Mouse (Mus musculus): ENCODE results near the gene Cenpn. TPM values are rescaled to one million over a fixed set of nuclear protein-coding genes. Genes with fewer than 3 reads are reported as not detected.

Cenpn gene
- polyA plus RNA-seq, 1 experiment from 2014 or later: 18.7 TPM

- WGBS: 88% methylated on average over 4 of the region's 4 CpGs
Measured at GRCm38 (mm10) chr8:116905252-116905651, 16.3 kb upstream of the Cenpn start.

GRCm38 (mm10) chr8:116905836-116906235, 15.7 kb upstream of the Cenpn start:
- H3K27ac ChIP-seq: no peak overlapping the region
- WGBS: 92% methylated on average over 4 of the region's 4 CpGs
- no peak overlapping the region for H3K4me2 ChIP-seq (ENCODE audit: low read length)
- 0 out of 2 replicates have a peak, but pooled peaks cover 4% of the 10 kb centered on the region for H3K36me3 ChIP-seq (ENCODE audit: insufficient read depth, low read length)
- ATAC-seq (replicated peaks; ENCODE audit: low FRiP score, low read depth): no peak
- H3K9ac ChIP-seq (ENCODE audit: low read depth, low read length): no peak overlapping the region
- H3K4me1 ChIP-seq (replicated peaks; ENCODE audit: insufficient read depth, low read length): no peaks in the 10 kb centered on the region
- DNase-seq (ENCODE audit: low spot score): no peak
- H3K9me3 ChIP-seq (replicated peaks; ENCODE audit: low read length): no peaks in the 10 kb centered on the region; the same call in 1 of the 2 replicates
- H3K27me3 ChIP-seq (ENCODE audit: insufficient read depth, low read length): no peaks in the 10 kb centered on the region
- TF ChIP-seq CTCF (IDR thresholded peaks at IDR 0.05; ENCODE audit: low read depth): no peak
- no peak overlapping the region for H3K4me3 ChIP-seq (replicated peaks; ENCODE audit: low read depth, low read length)

More at GRCm38 (mm10) chr8:116905252-116905651, 16.3 kb upstream of the Cenpn start:
- Histone ChIP-seq H3K4me1 (replicated peaks; ENCODE audit: insufficient read depth, low read length) (no peaks in the 10 kb centered on the region), H3K9me3 (replicated peaks; ENCODE audit: low read length) (no peaks in the 10 kb centered on the region; the same call in 1 of the 2 replicates), H3K9ac (ENCODE audit: low read depth, low read length) (no peak overlapping the region), H3K36me3 (ENCODE audit: insufficient read depth, low read length) (0 out of 2 replicates have a peak, but pooled peaks cover 4% of the 10 kb centered on the region), H3K27ac (no peak overlapping the region), H3K4me2 (ENCODE audit: low read length) (no peak overlapping the region), H3K27me3 (ENCODE audit: insufficient read depth, low read length) (no peaks in the 10 kb centered on the region), H3K4me3 (replicated peaks; ENCODE audit: low read depth, low read length) (no peak overlapping the region)
- DNase-seq (ENCODE audit: low spot score) (no peak), ATAC-seq (replicated peaks; ENCODE audit: low FRiP score, low read depth) (no peak)
- TF ChIP-seq CTCF (IDR thresholded peaks at IDR 0.05; ENCODE audit: low read depth): no peak

- Histone ChIP-seq H3K27ac (peak overlapping the region; percentile 75), H3K9me3 (replicated peaks; ENCODE audit: low read length) (no peaks in the 10 kb centered on the region), H3K4me3 (replicated peaks; ENCODE audit: low read depth, low read length) (peak overlapping the region; percentile 60), H3K9ac (ENCODE audit: low read depth, low read length) (peak overlapping the region; percentile 64), H3K4me2 (ENCODE audit: low read length) (peak overlapping the region; percentile 74), H3K27me3 (ENCODE audit: insufficient read depth, low read length) (no peaks in the 10 kb centered on the region), H3K36me3 (ENCODE audit: insufficient read depth, low read length) (0 out of 2 replicates have a peak, but pooled peaks cover 5% of the 10 kb centered on the region), H3K4me1 (replicated peaks; ENCODE audit: insufficient read depth, low read length) (0 out of 2 replicates have a peak, but pooled peaks cover 4% of the 10 kb centered on the region)
- DNase-seq (ENCODE audit: low spot score): no peak
- peak; percentile 52; the same call in 1 of the 2 replicates for ATAC-seq (replicated peaks; ENCODE audit: low FRiP score, low read depth)
- no peak for TF ChIP-seq CTCF (IDR thresholded peaks at IDR 0.05; ENCODE audit: low read depth)
- WGBS: under 1% methylated on average over 22 of the region's 22 CpGs
Measured at GRCm38 (mm10) chr8:116921005-116921336, 559 bp upstream of the Cenpn start.

GRCm38 (mm10) chr8:116922060-116922757, 679 bp downstream of the Cenpn start:
- TF ChIP-seq CTCF (IDR thresholded peaks at IDR 0.05; ENCODE audit: low read depth): no peak
- H3K9me3 ChIP-seq (replicated peaks; ENCODE audit: low read length): no peaks in the 10 kb centered on the region
- DNase-seq (ENCODE audit: low spot score): no peak
- no peak for ATAC-seq (replicated peaks; ENCODE audit: low FRiP score, low read depth)
- 0 out of 2 replicates have a peak, but pooled peaks cover 3% of the 10 kb centered on the region for H3K36me3 ChIP-seq (ENCODE audit: insufficient read depth, low read length)
- peak overlapping the region; percentile 60 for H3K4me3 ChIP-seq (replicated peaks; ENCODE audit: low read depth, low read length)
- WGBS: 22% methylated on average over 17 of the region's 17 CpGs
- 0 out of 2 replicates have a peak, but pooled peaks cover 4% of the 10 kb centered on the region for H3K4me1 ChIP-seq (replicated peaks; ENCODE audit: insufficient read depth, low read length)
- peak overlapping the region; percentile 64 for H3K9ac ChIP-seq (ENCODE audit: low read depth, low read length)
- H3K4me2 ChIP-seq (ENCODE audit: low read length): peak overlapping the region; percentile 74
- peak overlapping the region; percentile 56; the same call in 1 of the 2 replicates for H3K27ac ChIP-seq
- no peaks in the 10 kb centered on the region for H3K27me3 ChIP-seq (ENCODE audit: insufficient read depth, low read length)

- Histone ChIP-seq H3K4me1 (replicated peaks; ENCODE audit: insufficient read depth, low read length) (0 out of 2 replicates have a peak, but pooled peaks cover 4% of the 10 kb centered on the region), H3K9me3 (replicated peaks; ENCODE audit: low read length) (no peaks in the 10 kb centered on the region), H3K27ac (no peak overlapping the region), H3K4me3 (replicated peaks; ENCODE audit: low read depth, low read length) (no peak overlapping the region), H3K27me3 (ENCODE audit: insufficient read depth, low read length) (no peaks in the 10 kb centered on the region), H3K4me2 (ENCODE audit: low read length) (no peak overlapping the region), H3K9ac (ENCODE audit: low read depth, low read length) (no peak overlapping the region), H3K36me3 (ENCODE audit: insufficient read depth, low read length) (0 out of 2 replicates have a peak, but pooled peaks cover 5% of the 10 kb centered on the region)
- no peak for DNase-seq (ENCODE audit: low spot score)
- no peak for ATAC-seq (replicated peaks; ENCODE audit: low FRiP score, low read depth)
- no peak for TF ChIP-seq CTCF (IDR thresholded peaks at IDR 0.05; ENCODE audit: low read depth)
- 88% methylated on average over 8 of the region's 8 CpGs for WGBS
Measured at GRCm38 (mm10) chr8:116923526-116923925, 2.0 kb downstream of the Cenpn start.

GRCm38 (mm10) chr8:116927880-116928279, 6.3 kb downstream of the Cenpn start:
- Histone ChIP-seq H3K27ac (no peak overlapping the region), H3K9ac (ENCODE audit: low read depth, low read length) (no peak overlapping the region), H3K36me3 (ENCODE audit: insufficient read depth, low read length) (0 out of 2 replicates have a peak, but pooled peaks cover 9% of the 10 kb centered on the region), H3K9me3 (replicated peaks; ENCODE audit: low read length) (no peaks in the 10 kb centered on the region), H3K27me3 (ENCODE audit: insufficient read depth, low read length) (no peaks in the 10 kb centered on the region), H3K4me3 (replicated peaks; ENCODE audit: low read depth, low read length) (no peak overlapping the region), H3K4me1 (replicated peaks; ENCODE audit: insufficient read depth, low read length) (no peaks in the 10 kb centered on the region), H3K4me2 (ENCODE audit: low read length) (no peak overlapping the region)
- WGBS: 82% methylated on average over 9 of the region's 9 CpGs
- DNase-seq (ENCODE audit: low spot score) (peak; percentile 29), ATAC-seq (replicated peaks; ENCODE audit: low FRiP score, low read depth) (peak; percentile 68)
- peak; percentile 73 for TF ChIP-seq CTCF (IDR thresholded peaks at IDR 0.05; ENCODE audit: low read depth)
